Mouse (Mus musculus): Measurements from ENCODE around the gene Fars2. TPM values are rescaled to one million over a fixed set of nuclear protein-coding genes. Genes with fewer than 3 reads are reported as not detected.

Gene Fars2
- polyA plus RNA-seq, 1 experiment from 2014 or later = 30.5 TPM

- Histone ChIP-seq H3K27ac (ENCODE audit: low read depth, low read length) (peak overlapping the region; percentile 40; the same call in 1 of the 2 replicates), H3K4me1 (ENCODE audit: control insufficient read depth, insufficient read depth, low read length) (peaks cover 13% of the 10 kb centered on the region), H3K27me3 (ENCODE audit: control insufficient read depth, insufficient read depth, low read length) (no peaks in the 10 kb centered on the region), H3K9me3 (ENCODE audit: control insufficient read depth, low read length) (no peaks in the 10 kb centered on the region), H3K4me2 (no peak overlapping the region), H3K36me3 (ENCODE audit: control insufficient read depth, insufficient read depth, low read length) (no peaks in the 10 kb centered on the region), H3K9ac (ENCODE audit: low read length) (no peak overlapping the region), H3K4me3 (ENCODE audit: low read depth, low read length) (no peak overlapping the region)
- DNase-seq (ENCODE audit: low spot score, missing footprints) (no peak), ATAC-seq (ENCODE audit: low FRiP score) (peak; percentile 59; the same call in 1 of the 2 replicates)
- 20% methylated on average over 5 of the region's 6 CpGs for WGBS
Measured at GRCm38 (mm10) chr13:36564764-36565315, 447.6 kb downstream of the Fars2 start.

GRCm38 (mm10) chr13:36576781-36577180 lies 459.6 kb downstream of the Fars2 start:
- Histone ChIP-seq H3K4me1 (ENCODE audit: control insufficient read depth, insufficient read depth, low read length) (no peaks in the 10 kb centered on the region), H3K36me3 (ENCODE audit: control insufficient read depth, insufficient read depth, low read length) (no peaks in the 10 kb centered on the region), H3K4me3 (ENCODE audit: low read depth, low read length) (no peak overlapping the region), H3K27ac (ENCODE audit: low read depth, low read length) (no peak overlapping the region), H3K9me3 (ENCODE audit: control insufficient read depth, low read length) (no peaks in the 10 kb centered on the region), H3K4me2 (no peak overlapping the region), H3K9ac (ENCODE audit: low read length) (no peak overlapping the region), H3K27me3 (ENCODE audit: control insufficient read depth, insufficient read depth, low read length) (no peaks in the 10 kb centered on the region; the same call in 1 of the 2 replicates)
- ATAC-seq (ENCODE audit: low FRiP score) (no peak), DNase-seq (ENCODE audit: low spot score, missing footprints) (no peak)
- 71% methylated on average over 4 of the region's 4 CpGs for WGBS

GRCm38 (mm10) chr13:36577916-36578568 lies 460.8 kb downstream of the Fars2 start:
- Histone ChIP-seq H3K27me3 (ENCODE audit: control insufficient read depth, insufficient read depth, low read length) (no peaks in the 10 kb centered on the region; the same call in 1 of the 2 replicates), H3K9me3 (ENCODE audit: control insufficient read depth, low read length) (no peaks in the 10 kb centered on the region), H3K4me1 (ENCODE audit: control insufficient read depth, insufficient read depth, low read length) (peaks cover 6% of the 10 kb centered on the region), H3K4me3 (ENCODE audit: low read depth, low read length) (peak overlapping the region; percentile 45; the same call in 1 of the 2 replicates), H3K9ac (ENCODE audit: low read length) (no peak overlapping the region), H3K4me2 (peak overlapping the region; percentile 54; the same call in 1 of the 2 replicates), H3K27ac (ENCODE audit: low read depth, low read length) (no peak overlapping the region), H3K36me3 (ENCODE audit: control insufficient read depth, insufficient read depth, low read length) (no peaks in the 10 kb centered on the region)
- peak; percentile 86 for DNase-seq (ENCODE audit: low spot score, missing footprints)
- WGBS = 62% methylated on average over 7 of the region's 7 CpGs
- ATAC-seq (ENCODE audit: low FRiP score) = peak; percentile 40

- Histone ChIP-seq H3K36me3 (ENCODE audit: control insufficient read depth, insufficient read depth, low read length) (no peaks in the 10 kb centered on the region), H3K4me3 (ENCODE audit: low read depth, low read length) (peak overlapping the region; percentile 45), H3K27ac (ENCODE audit: low read depth, low read length) (peak overlapping the region; percentile 40; the same call in 1 of the 2 replicates), H3K9ac (ENCODE audit: low read length) (peak overlapping the region; percentile 79), H3K4me2 (peak overlapping the region; percentile 54), H3K27me3 (ENCODE audit: control insufficient read depth, insufficient read depth, low read length) (no peaks in the 10 kb centered on the region; the same call in 1 of the 2 replicates), H3K9me3 (ENCODE audit: control insufficient read depth, low read length) (no peaks in the 10 kb centered on the region), H3K4me1 (ENCODE audit: control insufficient read depth, insufficient read depth, low read length) (peaks cover 12% of the 10 kb centered on the region)
- DNase-seq (ENCODE audit: low spot score, missing footprints) = peak; percentile 95
- WGBS = 3% methylated on average over 40 of the region's 41 CpGs
- ATAC-seq (ENCODE audit: low FRiP score) = peak; percentile 94
Measured at GRCm38 (mm10) chr13:36578569-36579333, 461.5 kb downstream of the Fars2 start.

- WGBS = 11% methylated on average over 10 of the region's 10 CpGs
- DNase-seq (ENCODE audit: low spot score, missing footprints) (peak; percentile 91), ATAC-seq (ENCODE audit: low FRiP score) (no peak)
- peak overlapping the region; percentile 85 for H3K27ac ChIP-seq (ENCODE audit: low read depth, low read length)
- H3K4me2 ChIP-seq = peak overlapping the region; percentile 14; the same call in 1 of the 2 replicates
- no peak overlapping the region for H3K4me3 ChIP-seq (ENCODE audit: low read depth, low read length)
- H3K27me3 ChIP-seq (ENCODE audit: control insufficient read depth, insufficient read depth, low read length) = no peaks in the 10 kb centered on the region; the same call in 1 of the 2 replicates
- no peaks in the 10 kb centered on the region for H3K36me3 ChIP-seq (ENCODE audit: control insufficient read depth, insufficient read depth, low read length)
- peaks cover 13% of the 10 kb centered on the region for H3K4me1 ChIP-seq (ENCODE audit: control insufficient read depth, insufficient read depth, low read length)
- H3K9me3 ChIP-seq (ENCODE audit: control insufficient read depth, low read length) = no peaks in the 10 kb centered on the region
- H3K9ac ChIP-seq (ENCODE audit: low read length) = peak overlapping the region; percentile 54; the same call in 1 of the 2 replicates
Measured at GRCm38 (mm10) chr13:36582406-36583070, 465.3 kb downstream of the Fars2 start.

- DNase-seq (ENCODE audit: low spot score, missing footprints) = peak; percentile 94
- 23% methylated on average over 16 of the region's 16 CpGs for WGBS
- H3K4me2 ChIP-seq = peak overlapping the region; percentile 14
- no peak overlapping the region for H3K9ac ChIP-seq (ENCODE audit: low read length)
- no peaks in the 10 kb centered on the region; the same call in 1 of the 2 replicates for H3K27me3 ChIP-seq (ENCODE audit: control insufficient read depth, insufficient read depth, low read length)
- H3K4me1 ChIP-seq (ENCODE audit: control insufficient read depth, insufficient read depth, low read length) = peaks cover 13% of the 10 kb centered on the region
- H3K27ac ChIP-seq (ENCODE audit: low read depth, low read length) = peak overlapping the region; percentile 85
- peak; percentile 77 for ATAC-seq (ENCODE audit: low FRiP score)
- H3K4me3 ChIP-seq (ENCODE audit: low read depth, low read length) = no peak overlapping the region
- no peaks in the 10 kb centered on the region for H3K36me3 ChIP-seq (ENCODE audit: control insufficient read depth, insufficient read depth, low read length)
- no peaks in the 10 kb centered on the region for H3K9me3 ChIP-seq (ENCODE audit: control insufficient read depth, low read length)
Measured at GRCm38 (mm10) chr13:36583481-36584151, 466.4 kb downstream of the Fars2 start.

GRCm38 (mm10) chr13:36584197-36584596 lies 467.0 kb downstream of the Fars2 start:
- H3K27ac ChIP-seq (ENCODE audit: low read depth, low read length) = peak overlapping the region; percentile 85; the same call in 1 of the 2 replicates
- no peak for ATAC-seq (ENCODE audit: low FRiP score)
- H3K4me2 ChIP-seq = no peak overlapping the region
- H3K4me1 ChIP-seq (ENCODE audit: control insufficient read depth, insufficient read depth, low read length) = peaks cover 13% of the 10 kb centered on the region
- H3K9ac ChIP-seq (ENCODE audit: low read length) = no peak overlapping the region
- no peaks in the 10 kb centered on the region for H3K9me3 ChIP-seq (ENCODE audit: control insufficient read depth, low read length)
- no peaks in the 10 kb centered on the region for H3K36me3 ChIP-seq (ENCODE audit: control insufficient read depth, insufficient read depth, low read length)
- WGBS = 76% methylated on average over 7 of the region's 7 CpGs
- DNase-seq (ENCODE audit: low spot score, missing footprints) = no peak
- H3K4me3 ChIP-seq (ENCODE audit: low read depth, low read length) = no peak overlapping the region
- H3K27me3 ChIP-seq (ENCODE audit: control insufficient read depth, insufficient read depth, low read length) = no peaks in the 10 kb centered on the region; the same call in 1 of the 2 replicates

- no peak for ATAC-seq (ENCODE audit: low FRiP score)
- H3K27ac ChIP-seq (ENCODE audit: low read depth, low read length) = no peak overlapping the region
- H3K4me1 ChIP-seq (ENCODE audit: control insufficient read depth, insufficient read depth, low read length) = no peaks in the 10 kb centered on the region
- H3K27me3 ChIP-seq (ENCODE audit: control insufficient read depth, insufficient read depth, low read length) = no peaks in the 10 kb centered on the region
- no peaks in the 10 kb centered on the region for H3K9me3 ChIP-seq (ENCODE audit: control insufficient read depth, low read length)
- 55% methylated on average over 4 of the region's 4 CpGs for WGBS
- no peak overlapping the region for H3K9ac ChIP-seq (ENCODE audit: low read length)
- H3K36me3 ChIP-seq (ENCODE audit: control insufficient read depth, insufficient read depth, low read length) = no peaks in the 10 kb centered on the region
- no peak overlapping the region for H3K4me2 ChIP-seq
- no peak overlapping the region for H3K4me3 ChIP-seq (ENCODE audit: low read depth, low read length)
- DNase-seq (ENCODE audit: low spot score, missing footprints) = no peak
Measured at GRCm38 (mm10) chr13:36589092-36589491, 471.9 kb downstream of the Fars2 start.

Measured in midbrain, embryonic 11.5 days (tissue).